Mouse (Mus musculus): Measurements from ENCODE around the gene Sdk2. TPM values are rescaled to one million over a fixed set of nuclear protein-coding genes. Genes with fewer than 3 reads are reported as not detected.

The Sdk2 gene
- polyA plus RNA-seq, 1 experiment from 2014 or later = 2.1 TPM

GRCm38 (mm10) chr11:113763449-113763848 is 303.4 kb downstream of the Sdk2 start:
- no peaks in the 10 kb centered on the region for H3K27me3 ChIP-seq (replicated peaks)
- H3K4me1 ChIP-seq (replicated peaks) = peaks cover 20% of the 10 kb centered on the region
- no peak overlapping the region for H3K27ac ChIP-seq
- H3K9me3 ChIP-seq = no peaks in the 10 kb centered on the region
- H3K9ac ChIP-seq = no peak overlapping the region
- ATAC-seq = no peak
- WGBS = 17% methylated on average over 5 of the region's 5 CpGs
- no peak overlapping the region for H3K4me3 ChIP-seq (replicated peaks)
- no peak overlapping the region for H3K4me2 ChIP-seq (replicated peaks)
- H3K36me3 ChIP-seq = no peaks in the 10 kb centered on the region

- Histone ChIP-seq H3K27ac (no peak overlapping the region), H3K36me3 (no peaks in the 10 kb centered on the region), H3K9me3 (no peaks in the 10 kb centered on the region), H3K27me3 (replicated peaks) (no peaks in the 10 kb centered on the region), H3K4me3 (replicated peaks) (no peak overlapping the region), H3K4me1 (replicated peaks) (peaks cover 15% of the 10 kb centered on the region), H3K9ac (no peak overlapping the region), H3K4me2 (replicated peaks) (no peak overlapping the region)
- 78% methylated on average over 8 of the region's 8 CpGs for WGBS
- no peak for ATAC-seq
Observed at GRCm38 (mm10) chr11:113762136-113762797, 304.6 kb downstream of the Sdk2 start.

- Histone ChIP-seq H3K27ac (no peak overlapping the region), H3K36me3 (no peaks in the 10 kb centered on the region), H3K9ac (no peak overlapping the region), H3K4me1 (replicated peaks) (peaks cover 9% of the 10 kb centered on the region), H3K4me3 (replicated peaks) (no peak overlapping the region), H3K4me2 (replicated peaks) (no peak overlapping the region), H3K9me3 (no peaks in the 10 kb centered on the region), H3K27me3 (replicated peaks) (no peaks in the 10 kb centered on the region)
- WGBS = 86% methylated on average over 7 of the region's 7 CpGs
- no peak for ATAC-seq
Observed at GRCm38 (mm10) chr11:113761646-113762045, 305.2 kb downstream of the Sdk2 start.

GRCm38 (mm10) chr11:113760476-113760875 is 306.4 kb downstream of the Sdk2 start:
- Histone ChIP-seq H3K4me1 (replicated peaks) (no peaks in the 10 kb centered on the region; the same call in 1 of the 2 replicates), H3K27me3 (replicated peaks) (no peaks in the 10 kb centered on the region), H3K9ac (no peak overlapping the region), H3K27ac (no peak overlapping the region), H3K4me2 (replicated peaks) (no peak overlapping the region), H3K9me3 (no peaks in the 10 kb centered on the region), H3K4me3 (replicated peaks) (no peak overlapping the region), H3K36me3 (no peaks in the 10 kb centered on the region)
- no peak for ATAC-seq
- WGBS = 53% methylated on average over 7 of the region's 7 CpGs

- no peak for ATAC-seq
- no peaks in the 10 kb centered on the region; the same call in 1 of the 2 replicates for H3K4me1 ChIP-seq (replicated peaks)
- 96% methylated on average over 5 of the region's 5 CpGs for WGBS
- H3K36me3 ChIP-seq = no peaks in the 10 kb centered on the region
- H3K9ac ChIP-seq = no peak overlapping the region
- H3K4me3 ChIP-seq (replicated peaks) = no peak overlapping the region
- H3K4me2 ChIP-seq (replicated peaks) = no peak overlapping the region
- H3K27ac ChIP-seq = no peak overlapping the region
- no peaks in the 10 kb centered on the region for H3K27me3 ChIP-seq (replicated peaks)
- H3K9me3 ChIP-seq = no peaks in the 10 kb centered on the region
Observed at GRCm38 (mm10) chr11:113758851-113759250, 308.0 kb downstream of the Sdk2 start.

GRCm38 (mm10) chr11:113756578-113756977 is 310.3 kb downstream of the Sdk2 start:
- Histone ChIP-seq H3K4me2 (replicated peaks) (no peak overlapping the region), H3K27me3 (replicated peaks) (no peaks in the 10 kb centered on the region), H3K9ac (no peak overlapping the region), H3K27ac (no peak overlapping the region), H3K4me1 (replicated peaks) (peaks cover 7% of the 10 kb centered on the region; the same call in 1 of the 2 replicates), H3K36me3 (no peaks in the 10 kb centered on the region), H3K4me3 (replicated peaks) (no peak overlapping the region), H3K9me3 (no peaks in the 10 kb centered on the region)
- no peak for ATAC-seq
- 93% methylated on average over 12 of the region's 12 CpGs for WGBS

- H3K4me1 ChIP-seq (replicated peaks) = peaks cover 7% of the 10 kb centered on the region; the same call in 1 of the 2 replicates
- ATAC-seq = no peak
- no peaks in the 10 kb centered on the region for H3K36me3 ChIP-seq
- 73% methylated on average over 14 of the region's 14 CpGs for WGBS
- no peak overlapping the region for H3K27ac ChIP-seq
- no peak overlapping the region for H3K9ac ChIP-seq
- no peaks in the 10 kb centered on the region for H3K27me3 ChIP-seq (replicated peaks)
- no peak overlapping the region for H3K4me3 ChIP-seq (replicated peaks)
- H3K4me2 ChIP-seq (replicated peaks) = no peak overlapping the region
- H3K9me3 ChIP-seq = no peaks in the 10 kb centered on the region
Observed at GRCm38 (mm10) chr11:113755878-113756277, 311.0 kb downstream of the Sdk2 start.

- H3K9me3 ChIP-seq = no peaks in the 10 kb centered on the region
- peaks cover 9% of the 10 kb centered on the region; the same call in 1 of the 2 replicates for H3K4me1 ChIP-seq (replicated peaks)
- no peaks in the 10 kb centered on the region for H3K27me3 ChIP-seq (replicated peaks)
- no peaks in the 10 kb centered on the region for H3K36me3 ChIP-seq
- ATAC-seq = no peak
- no peak overlapping the region for H3K4me2 ChIP-seq (replicated peaks)
- H3K27ac ChIP-seq = no peak overlapping the region
- H3K9ac ChIP-seq = no peak overlapping the region
- no peak overlapping the region for H3K4me3 ChIP-seq (replicated peaks)
- WGBS = 56% methylated on average over 9 of the region's 9 CpGs
Observed at GRCm38 (mm10) chr11:113754845-113755244, 312.0 kb downstream of the Sdk2 start.

- no peaks in the 10 kb centered on the region for H3K36me3 ChIP-seq
- no peaks in the 10 kb centered on the region for H3K9me3 ChIP-seq
- H3K27me3 ChIP-seq (replicated peaks) = no peaks in the 10 kb centered on the region
- peak overlapping the region; percentile 96; the same call in 1 of the 2 replicates for H3K27ac ChIP-seq
- ATAC-seq = no peak
- H3K4me2 ChIP-seq (replicated peaks) = peak overlapping the region; percentile 84
- 91% methylated on average over 10 of the region's 10 CpGs for WGBS
- H3K4me3 ChIP-seq (replicated peaks) = no peak overlapping the region
- H3K4me1 ChIP-seq (replicated peaks) = peaks cover 26% of the 10 kb centered on the region
- no peak overlapping the region for H3K9ac ChIP-seq
Observed at GRCm38 (mm10) chr11:113752685-113753430, 314.0 kb downstream of the Sdk2 start.

GRCm38 (mm10) chr11:113752158-113752661 is 314.6 kb downstream of the Sdk2 start:
- H3K4me2 ChIP-seq (replicated peaks) = peak overlapping the region; percentile 84
- peak overlapping the region; percentile 92 for H3K9ac ChIP-seq
- WGBS = 12% methylated on average over 15 of the region's 15 CpGs
- no peaks in the 10 kb centered on the region for H3K36me3 ChIP-seq
- no peaks in the 10 kb centered on the region for H3K9me3 ChIP-seq
- peaks cover 32% of the 10 kb centered on the region for H3K4me1 ChIP-seq (replicated peaks)
- ATAC-seq = peak; percentile 13
- H3K4me3 ChIP-seq (replicated peaks) = peak overlapping the region; percentile 88
- H3K27me3 ChIP-seq (replicated peaks) = no peaks in the 10 kb centered on the region
- peak overlapping the region; percentile 96 for H3K27ac ChIP-seq

GRCm38 (mm10) chr11:113751484-113752084 is 315.3 kb downstream of the Sdk2 start, which contains the start of gene Cdc42ep4:
Gene Cdc42ep4, minus strand, starts transcription at chr11:113751881.
- peak within 1 kb of the TSS; percentile 96 for H3K27ac ChIP-seq
- H3K4me2 ChIP-seq (replicated peaks) = peak within 1 kb of the TSS; percentile 84
- no peaks in the 10 kb centered on the region for H3K27me3 ChIP-seq (replicated peaks)
- peaks cover 37% of the 10 kb centered on the region for H3K4me1 ChIP-seq (replicated peaks)
- peak; percentile 78 for ATAC-seq
- H3K9ac ChIP-seq = peak within 1 kb of the TSS; percentile 92
- H3K36me3 ChIP-seq = no peaks in the 10 kb centered on the region
- under 1% methylated on average over 44 of the region's 44 CpGs for WGBS
- no peaks in the 10 kb centered on the region for H3K9me3 ChIP-seq
- peak within 1 kb of the TSS; percentile 88 for H3K4me3 ChIP-seq (replicated peaks)

Data from intestine, embryonic 15.5 days (tissue).